Mouse (Mus musculus) thymus, adult 2 months (tissue): Measurements from ENCODE around the gene Bicra.

ENCODE experiments used
- CTCF ChIP-seq: fragments of 200-500 bp; IDR thresholded peaks from 2 replicates; pipeline ENCODE4 v1.5.1; 2012; ENCODE audit warnings: mild to moderate bottlenecking, control low read depth, low read length, moderate library complexity, borderline replicate concordance; ENCODE audit not compliant: control insufficient read depth, poor library complexity, insufficient read depth; ENCODE audit errors: extremely low read depth
- POLR2A ChIP-seq: fragments of 200-500 bp; IDR thresholded peaks from 2 replicates; pipeline ENCODE4 v1.6.1; 2012; ENCODE audit warnings: mild to moderate bottlenecking, low read length, control low read depth, moderate library complexity; ENCODE audit not compliant: control insufficient read depth, poor library complexity, insufficient read depth; ENCODE audit errors: extremely low read depth

GRCm38 (mm10) chr7:15975451-15975850 is 72.3 kb downstream of the Bicra start:
- no peak for TF ChIP-seq CTCF
- TF ChIP-seq POLR2A: no peak
